8 mouse cellular contexts compared by ENCODE assay signal in the genomic region with DNA sequence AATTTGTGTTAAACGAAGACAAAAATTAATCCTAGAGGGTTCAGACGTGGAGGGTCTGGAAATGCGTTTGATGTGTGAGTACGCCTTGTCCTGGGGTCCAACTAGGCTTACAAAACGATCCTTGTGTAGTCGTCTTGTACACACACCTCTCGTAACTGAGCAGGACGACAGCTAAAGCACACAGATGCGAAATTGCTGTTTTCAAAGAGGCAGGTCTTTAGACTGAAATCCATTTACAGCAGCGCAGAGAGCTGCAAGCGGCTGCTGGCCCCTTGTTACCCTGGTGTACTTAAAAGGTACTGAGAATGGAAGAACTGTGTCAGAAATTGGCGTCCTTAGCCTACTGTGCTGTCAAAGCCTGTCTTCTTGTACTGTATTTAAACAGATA. TPM values are rescaled to one million over a fixed set of nuclear protein-coding genes. Genes with fewer than 3 reads are reported as not detected.
DNase-seq lines count a peak whose midpoint lies in the region; ATAC-seq and TF ChIP-seq lines count a peak whose summit lies in the region.

No protein-coding gene starts in this region.

- 0 out of 2 replicates have a peak, but pooled peaks cover 8% of the 10 kb centered on the region for H3K27me3 ChIP-seq in kidney, postnatal 0 days (ENCODE audit: insufficient read depth, low read length)
- H3K27me3 ChIP-seq in forebrain, embryonic 15.5 days, result peaks cover 22% of the 10 kb centered on the region

- peak overlapping the region; percentile 65 for H3K4me2 ChIP-seq in kidney, postnatal 0 days (ENCODE audit: low read length)
- H3K4me2 ChIP-seq in forebrain, embryonic 15.5 days (replicated peaks), result peak overlapping the region; percentile 56

- H3K9ac ChIP-seq in kidney, postnatal 0 days (ENCODE audit: low read depth, low read length), result peak overlapping the region; percentile 91
- H3K9ac ChIP-seq in forebrain, embryonic 15.5 days (replicated peaks), result peak overlapping the region; percentile 92

- H3K9me3 ChIP-seq in kidney, postnatal 0 days (replicated peaks; ENCODE audit: low read length), result no peaks in the 10 kb centered on the region
- H3K9me3 ChIP-seq in forebrain, embryonic 15.5 days, result no peaks in the 10 kb centered on the region

- H3K4me1 ChIP-seq in kidney, postnatal 0 days (replicated peaks; ENCODE audit: insufficient read depth, low read length), result peaks cover 24% of the 10 kb centered on the region; the same call in 1 of the 2 replicates
- peaks cover 46% of the 10 kb centered on the region for H3K4me1 ChIP-seq in forebrain, embryonic 15.5 days

- no peak for ATAC-seq in kidney, postnatal 0 days (replicated peaks; ENCODE audit: low FRiP score, low read depth)
- ATAC-seq in forebrain, embryonic 15.5 days (replicated peaks), result peak; percentile 30
- ATAC-seq in granulocyte monocyte progenitor cell, adult 5-6 weeks (replicated peaks; ENCODE audit: poor library complexity, severe bottlenecking), result no peak

- DNase-seq in kidney, postnatal 0 days (ENCODE audit: low spot score), result peak; percentile 57
- no peak for DNase-seq in kidney, adult 11 months
- peak; percentile 38 for DNase-seq in Muller cell, postnatal 12 days (ENCODE audit: inconsistent ontology term)
- DNase-seq in lung, postnatal 36 days, result peak; percentile 21
- no peak for DNase-seq in left cerebral cortex, adult 9 months (ENCODE audit: low spot score in 2 of 2)
- no peak for DNase-seq in spleen, postnatal 36 days (ENCODE audit: low spot score in 2 of 2)

- 0 out of 2 replicates have a peak, but pooled peaks have one; percentile 8 for TF ChIP-seq CTCF in kidney, postnatal 0 days (IDR thresholded peaks at IDR 0.05; ENCODE audit: low read depth)

- no peaks in the 10 kb centered on the region for H3K36me3 ChIP-seq in kidney, postnatal 0 days (ENCODE audit: insufficient read depth, low read length)
- H3K36me3 ChIP-seq in forebrain, embryonic 15.5 days, result no peaks in the 10 kb centered on the region

- 0% methylated on average over 12 of the region's 12 CpGs for WGBS in kidney, postnatal 0 days
- under 1% methylated on average over 12 of the region's 12 CpGs for WGBS in forebrain, embryonic 15.5 days

- H3K4me3 ChIP-seq in kidney, postnatal 0 days (replicated peaks; ENCODE audit: low read depth, low read length), result peak overlapping the region; percentile 88
- peak overlapping the region; percentile 94 for H3K4me3 ChIP-seq in forebrain, embryonic 15.5 days

- peak overlapping the region; percentile 85 for H3K27ac ChIP-seq in kidney, postnatal 0 days
- H3K27ac ChIP-seq in forebrain, embryonic 15.5 days (replicated peaks), result peak overlapping the region; percentile 92

RNA-seq across cellular contexts. Expression of a gene that starts 0.5 kb away (rescaled TPM):
- polyA plus RNA-seq in kidney, postnatal 0 days (2015; fragmentation: Nextera tagmentation; extraction: Ambion mirVana), result 62.2 and 68.2 TPM in 2 replicates
- polyA plus RNA-seq in forebrain, embryonic 15.5 days (2015; fragmentation: Nextera tagmentation; extraction: Ambion mirVana), result 143 and 147 TPM in 2 replicates
- 27.3 and 71.9 TPM in 2 replicates for total RNA-seq in granulocyte monocyte progenitor cell, adult 5-6 weeks (2014; fragmentation: Nextera tagmentation)
- 69.4 and 69.5 TPM in 2 replicates for total RNA-seq in granulocyte monocyte progenitor cell, adult 5-6 weeks (2017)

RNA-seq across cellular contexts. Expression of a gene that starts 10.0 kb away (rescaled TPM):
- 1.3 and 1.6 TPM in 2 replicates for polyA plus RNA-seq in kidney, postnatal 0 days (2015; fragmentation: Nextera tagmentation; extraction: Ambion mirVana)
- 5.2 and 6.9 TPM in 2 replicates for polyA plus RNA-seq in forebrain, embryonic 15.5 days (2015; fragmentation: Nextera tagmentation; extraction: Ambion mirVana)
- 0.51 TPM in 1 of 2 replicates, not detected in the other for total RNA-seq in granulocyte monocyte progenitor cell, adult 5-6 weeks (2014; fragmentation: Nextera tagmentation)
- total RNA-seq in granulocyte monocyte progenitor cell, adult 5-6 weeks (2017), result not detected in 2 replicates

RNA-seq across cellular contexts. Expression of a gene that starts 10.0 kb away (rescaled TPM):
- 3.5 and 4.2 TPM in 2 replicates for polyA plus RNA-seq in kidney, postnatal 0 days (2015; fragmentation: Nextera tagmentation; extraction: Ambion mirVana)
- 18.3 and 18.6 TPM in 2 replicates for polyA plus RNA-seq in forebrain, embryonic 15.5 days (2015; fragmentation: Nextera tagmentation; extraction: Ambion mirVana)
- not detected in 2 replicates for total RNA-seq in granulocyte monocyte progenitor cell, adult 5-6 weeks (2014; fragmentation: Nextera tagmentation)
- total RNA-seq in granulocyte monocyte progenitor cell, adult 5-6 weeks (2017), result 0.04 TPM in 1 of 2 replicates, not detected in the other

RNA-seq across cellular contexts. Expression of a gene that starts 31.0 kb away (rescaled TPM):
- polyA plus RNA-seq in kidney, postnatal 0 days (2015; fragmentation: Nextera tagmentation; extraction: Ambion mirVana), result 38.5 and 40.3 TPM in 2 replicates
- 6.1 and 7.0 TPM in 2 replicates for polyA plus RNA-seq in forebrain, embryonic 15.5 days (2015; fragmentation: Nextera tagmentation; extraction: Ambion mirVana)
- total RNA-seq in granulocyte monocyte progenitor cell, adult 5-6 weeks (2014; fragmentation: Nextera tagmentation), result 5.1 and 8.7 TPM in 2 replicates
- total RNA-seq in granulocyte monocyte progenitor cell, adult 5-6 weeks (2017), result 2.1 and 5.0 TPM in 2 replicates

RNA-seq across cellular contexts. Expression of a gene that starts 41.0 kb away (rescaled TPM):
- polyA plus RNA-seq in kidney, postnatal 0 days (2015; fragmentation: Nextera tagmentation; extraction: Ambion mirVana), result 14.5 and 16.2 TPM in 2 replicates
- polyA plus RNA-seq in forebrain, embryonic 15.5 days (2015; fragmentation: Nextera tagmentation; extraction: Ambion mirVana), result 15.6 and 16.5 TPM in 2 replicates
- 17.2 and 22.8 TPM in 2 replicates for total RNA-seq in granulocyte monocyte progenitor cell, adult 5-6 weeks (2014; fragmentation: Nextera tagmentation)
- 32.9 and 47.6 TPM in 2 replicates for total RNA-seq in granulocyte monocyte progenitor cell, adult 5-6 weeks (2017)

Comparison
In these comparisons a context has a peak if more than half of its experiments do, and no peak if none do; other contexts are left out.
1. DNase-seq: peak in kidney, postnatal 0 days (single experiment), Muller cell, postnatal 12 days (single experiment) and lung, postnatal 36 days (single experiment); none in kidney, adult 11 months (single experiment), left cerebral cortex, adult 9 months (0 of 2) and spleen, postnatal 36 days (0 of 2).